ENCODE assay signal across 9 mouse cellular contexts in genomic region chr12:111653434-111653833, GRCm38 (mm10). TPM values are rescaled to one million over a fixed set of nuclear protein-coding genes. Genes with fewer than 3 reads are reported as not detected.
DNase-seq lines count a peak whose midpoint lies in the region; ATAC-seq and TF ChIP-seq lines count a peak whose summit lies in the region.
"Had no signal": no experiment of that assay in that cellular context is flagged by ENCODE, and none has a peak within 500 bp of the region (broad histone marks: within the 10 kb centered on the region; RNA-seq: fewer than 3 reads in every experiment).

No protein-coding gene starts in this region.

- H3K27ac ChIP-seq in kidney, embryonic 16.5 days (ENCODE audit: low read length): no peak overlapping the region
- H3K27ac ChIP-seq in small intestine, adult 2 months (ENCODE audit: insufficient read depth, low read depth, low read length): no peak overlapping the region
- H3K27ac ChIP-seq: limb, embryonic 13.5 days had no signal

- DNase-seq in kidney, adult 11 months: peak; percentile 67
- peak; percentile 72 for DNase-seq in adrenal gland, adult 2 months
- DNase-seq in embryo, embryonic 11.5 days (ENCODE audit: low read depth, low spot score): peak; percentile 51
- peak; percentile 25 to 73 for DNase-seq in heart, adult 9 months (ENCODE audit: low spot score in 2 of 2)
- peak; percentile 80 to 83 for DNase-seq in kidney, postnatal 4 days
- DNase-seq in lung, postnatal 36 days: peak; percentile 75

- no peak for ATAC-seq in kidney, embryonic 16.5 days (ENCODE audit: low FRiP score, low TSS enrichment)

- H3K4me1 ChIP-seq in kidney, embryonic 16.5 days (ENCODE audit: insufficient read depth, low read length): no peaks in the 10 kb centered on the region; the same call in 1 of the 2 replicates
- no peaks in the 10 kb centered on the region for H3K4me1 ChIP-seq in small intestine, adult 2 months (ENCODE audit: control insufficient read depth, insufficient read depth, insufficient read length, low read length)
- H3K4me1 ChIP-seq: limb, embryonic 13.5 days had no signal

- no peaks in the 10 kb centered on the region for H3K9me3 ChIP-seq in kidney, embryonic 16.5 days (ENCODE audit: low read length)
- H3K9me3 ChIP-seq: limb, embryonic 13.5 days had no signal

- H3K4me2 ChIP-seq in kidney, embryonic 16.5 days (replicated peaks; ENCODE audit: low read depth, low read length): no peak overlapping the region
- H3K4me2 ChIP-seq: limb, embryonic 13.5 days had no signal

- H3K9ac ChIP-seq in kidney, embryonic 16.5 days (replicated peaks; ENCODE audit: low read length): no peak overlapping the region
- H3K9ac ChIP-seq: limb, embryonic 13.5 days had no signal

- H3K27me3 ChIP-seq in kidney, embryonic 16.5 days (ENCODE audit: insufficient read depth, low read length): no peaks in the 10 kb centered on the region
- no peaks in the 10 kb centered on the region for H3K27me3 ChIP-seq in small intestine, adult 2 months (ENCODE audit: control insufficient read depth, insufficient read depth, low read length)
- H3K27me3 ChIP-seq: limb, embryonic 13.5 days had no signal

- peaks cover 45% of the 10 kb centered on the region for H3K36me3 ChIP-seq in kidney, embryonic 16.5 days (ENCODE audit: insufficient read depth, low read length)
- H3K36me3 ChIP-seq in small intestine, adult 2 months (ENCODE audit: control insufficient read depth, insufficient read depth, low read length): peaks cover 40% of the 10 kb centered on the region

- peak; percentile 82; the same call in 1 of the 2 replicates for TF ChIP-seq CTCF in small intestine, adult 2 months (IDR thresholded peaks at IDR 0.05; ENCODE audit: extremely low read depth, insufficient read length, insufficient replicate concordance, low read depth, low read length)

- TF ChIP-seq POLR2A in small intestine, adult 2 months (IDR thresholded peaks at IDR 0.05; ENCODE audit: low read depth, low read length): no peak

- WGBS in kidney, embryonic 16.5 days: 30% methylated on average over 3 of the region's 3 CpGs
- 31% methylated on average over 3 of the region's 3 CpGs for WGBS in small intestine, adult 2 months

- H3K4me3 ChIP-seq in kidney, embryonic 16.5 days (ENCODE audit: low read length): no peak overlapping the region
- no peak overlapping the region for H3K4me3 ChIP-seq in small intestine, adult 2 months (ENCODE audit: low read depth, low read length)
- H3K4me3 ChIP-seq: limb, embryonic 13.5 days had no signal

RNA-seq across cellular contexts. Expression of gene Ckb, which starts 18.7 kb away (rescaled TPM):
- 134 and 188 TPM in 2 replicates for polyA plus RNA-seq in kidney, embryonic 16.5 days (2015; fragmentation: Nextera tagmentation; extraction: Ambion mirVana)
- total RNA-seq in adrenal gland, adult 2 months (2021): 10 to 100 TPM; 30.9 to 96.5 TPM
- polyA plus RNA-seq in adrenal gland, adult 2 months (2012; rRNA removed): 192 and 265 TPM in 2 replicates
- 599 and 1,328 TPM in 2 replicates for polyA plus RNA-seq in small intestine, adult 2 months (2012; rRNA removed)

RNA-seq across cellular contexts. Expression of gene Trmt61a, which starts 24.5 kb away (rescaled TPM):
- 11.6 and 12.2 TPM in 2 replicates for polyA plus RNA-seq in kidney, embryonic 16.5 days (2015; fragmentation: Nextera tagmentation; extraction: Ambion mirVana)
- 10 to 100 TPM; 13.7 to 15.8 TPM for total RNA-seq in adrenal gland, adult 2 months (2021)
- 74.9 and 79.6 TPM in 2 replicates for polyA plus RNA-seq in adrenal gland, adult 2 months (2012; rRNA removed)
- 24.9 and 33.6 TPM in 2 replicates for polyA plus RNA-seq in small intestine, adult 2 months (2012; rRNA removed)

RNA-seq across cellular contexts. Expression of gene Bag5, which starts 59.6 kb away (rescaled TPM):
- 52.0 and 59.5 TPM in 2 replicates for polyA plus RNA-seq in kidney, embryonic 16.5 days (2015; fragmentation: Nextera tagmentation; extraction: Ambion mirVana)
- 10 to 100 TPM; 32.5 to 37.7 TPM for total RNA-seq in adrenal gland, adult 2 months (2021)
- polyA plus RNA-seq in adrenal gland, adult 2 months (2012; rRNA removed): 8.0 and 12.0 TPM in 2 replicates
- 3.4 and 5.5 TPM in 2 replicates for polyA plus RNA-seq in small intestine, adult 2 months (2012; rRNA removed)

RNA-seq across cellular contexts. Expression of gene Apopt1, which starts 59.6 kb away (rescaled TPM):
- 54.8 TPM in 2 replicates for polyA plus RNA-seq in kidney, embryonic 16.5 days (2015; fragmentation: Nextera tagmentation; extraction: Ambion mirVana)
- 10 to 100 TPM; 67.7 to 70.0 TPM for total RNA-seq in adrenal gland, adult 2 months (2021)
- 191 and 279 TPM in 2 replicates for polyA plus RNA-seq in adrenal gland, adult 2 months (2012; rRNA removed)
- polyA plus RNA-seq in small intestine, adult 2 months (2012; rRNA removed): 12.1 and 16.7 TPM in 2 replicates
